Mouse (Mus musculus) stomach, embryonic 15.5 days (tissue): ENCODE measurements around the gene Arl4d. TPM values are rescaled to one million over a fixed set of nuclear protein-coding genes. Genes with fewer than 3 reads are reported as not detected.

Experiments used
- ATAC-seq: fragments of 200-750 bp; cut with Nextera tagmentation; 2 replicates; pipeline ENCODE4 v1.8.0; 2017; ENCODE audit warnings: low read depth, moderate number of reproducible peaks, moderate TSS enrichment; ENCODE audit not compliant: insufficient read depth, low FRiP score
- H3K27ac ChIP-seq: fragments of 300-500 bp; sonication (generic); 2 replicates; pipeline ENCODE4 v1.5.1; 2015; ENCODE audit warnings: mild to moderate bottlenecking, inconsistent platforms
- H3K27me3 ChIP-seq: fragments of 300-500 bp; sonication (generic); replicated peaks from 2 replicates; pipeline ENCODE4 v1.6.1; 2015; ENCODE audit warnings: inconsistent platforms
- H3K36me3 ChIP-seq: fragments of 300-500 bp; sonication (generic); 2 replicates; pipeline ENCODE4 v1.6.1; 2015; ENCODE audit warnings: inconsistent platforms
- H3K4me1 ChIP-seq: fragments of 300-500 bp; sonication (generic); 2 replicates; pipeline ENCODE4 v1.6.1; 2015; ENCODE audit warnings: inconsistent platforms
- H3K4me2 ChIP-seq: fragments of 300-500 bp; sonication (generic); 2 replicates; pipeline ENCODE4 v1.6.1; 2015; ENCODE audit warnings: mild to moderate bottlenecking, inconsistent platforms
- H3K4me3 ChIP-seq: fragments of 300-500 bp; sonication (generic); replicated peaks from 2 replicates; pipeline ENCODE4 v1.5.1; 2015; ENCODE audit warnings: inconsistent platforms
- H3K9ac ChIP-seq: fragments of 300-500 bp; sonication (generic); 2 replicates; pipeline ENCODE4 v1.6.1; 2015; ENCODE audit warnings: inconsistent platforms
- H3K9me3 ChIP-seq: fragments of 300-500 bp; sonication (generic); 2 replicates; pipeline ENCODE4 v1.6.1; 2016; ENCODE audit warnings: inconsistent platforms
- WGBS: fragments of 180-500 bp; shearing (Covaris S2); methylation state at CpG from one replicate; pipeline ENCODE4 v1.1.7; 2015; 5-methylcytosine and 5-hydroxymethylcytosine counted together
- polyA plus RNA-seq: library from polyadenylated mRNA; unstranded; fragments of >200 nt; fragmentation: Nextera tagmentation; extraction: Ambion mirVana; gene quantifications from 2 replicates; pipeline ENCODE4 v1.2.1, GENCODE M21; 2015

The Arl4d gene
- polyA plus RNA-seq, 1 experiment from 2014 or later = 7.7 TPM

DNA sequence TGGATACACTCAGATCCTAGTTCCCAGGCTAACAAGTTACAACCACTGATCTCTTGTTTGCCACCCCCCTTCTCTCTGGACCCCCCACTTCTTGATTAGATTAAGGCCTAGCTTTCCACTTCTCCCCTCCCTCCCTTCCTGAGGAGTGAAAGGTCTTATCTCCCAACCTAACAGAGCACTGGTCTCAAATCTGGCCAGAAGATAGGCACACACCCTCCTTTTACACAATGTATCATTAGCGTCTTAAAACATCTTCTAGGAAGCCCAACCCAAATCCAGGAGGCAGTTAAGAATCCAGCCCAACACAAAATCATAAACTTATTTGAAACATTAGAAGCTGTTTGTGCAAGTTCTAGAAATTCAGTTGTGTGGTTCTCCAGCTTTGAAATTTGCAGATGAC lies 5.0 kb downstream of the Arl4d start:
- Histone ChIP-seq H3K9me3 (no peaks in the 10 kb centered on the region), H3K4me2 (no peak overlapping the region), H3K9ac (no peak overlapping the region), H3K27ac (no peak overlapping the region), H3K4me3 (no peak overlapping the region), H3K4me1 (peaks cover 32% of the 10 kb centered on the region), H3K36me3 (no peaks in the 10 kb centered on the region), H3K27me3 (no peaks in the 10 kb centered on the region)
- ATAC-seq = no peak
- WGBS = 59% methylated on average over 1 of the region's 1 CpGs

- Histone ChIP-seq H3K9ac (no peak overlapping the region), H3K9me3 (no peaks in the 10 kb centered on the region), H3K27ac (no peak overlapping the region), H3K27me3 (no peaks in the 10 kb centered on the region), H3K4me3 (no peak overlapping the region), H3K4me1 (peaks cover 27% of the 10 kb centered on the region), H3K4me2 (no peak overlapping the region), H3K36me3 (no peaks in the 10 kb centered on the region)
- WGBS = 72% methylated on average over 4 of the region's 4 CpGs
- ATAC-seq = no peak
Measured at GRCm38 (mm10) chr11:101671255-101671654, 5.9 kb downstream of the Arl4d start.

DNA sequence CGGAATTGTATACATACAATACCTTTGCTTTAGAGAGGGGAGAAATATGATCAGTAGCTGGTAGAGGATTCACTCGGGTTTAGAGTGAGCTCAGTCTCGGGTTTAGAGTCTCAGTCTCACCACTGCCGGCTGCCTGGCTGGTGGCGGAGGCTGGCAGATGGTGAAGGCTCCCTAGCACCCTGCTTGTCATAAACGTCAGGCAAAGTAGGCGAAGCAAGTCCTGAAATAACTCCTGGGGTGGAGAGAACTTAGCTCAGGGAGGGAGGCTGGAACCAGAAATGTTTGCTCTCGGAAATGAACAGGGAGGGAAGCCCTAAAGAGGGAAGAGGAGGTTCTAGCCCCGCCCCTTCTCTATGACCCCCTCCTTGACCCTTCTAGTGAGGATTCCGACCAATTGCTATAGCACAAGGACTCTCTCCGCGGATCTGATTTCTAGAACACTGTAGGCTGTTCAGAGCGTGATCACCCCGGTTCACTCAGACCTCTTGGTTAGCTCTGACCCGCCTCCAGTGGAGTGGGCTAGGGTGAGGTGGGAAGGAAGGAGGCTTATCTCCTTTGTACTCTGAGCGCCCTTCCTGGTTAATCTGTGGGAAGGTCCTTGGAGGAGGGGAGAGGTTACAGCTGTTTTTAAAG lies 7.8 kb downstream of the Arl4d start:
- Histone ChIP-seq H3K27me3 (no peaks in the 10 kb centered on the region), H3K9me3 (no peaks in the 10 kb centered on the region), H3K9ac (no peak overlapping the region), H3K4me3 (no peak overlapping the region), H3K4me1 (peaks cover 16% of the 10 kb centered on the region), H3K4me2 (peak overlapping the region; percentile 27), H3K36me3 (no peaks in the 10 kb centered on the region), H3K27ac (peak overlapping the region; percentile 73; the same call in 1 of the 2 replicates)
- peak; percentile 53; the same call in 1 of the 2 replicates for ATAC-seq
- WGBS = 21% methylated on average over 16 of the region's 16 CpGs

DNA sequence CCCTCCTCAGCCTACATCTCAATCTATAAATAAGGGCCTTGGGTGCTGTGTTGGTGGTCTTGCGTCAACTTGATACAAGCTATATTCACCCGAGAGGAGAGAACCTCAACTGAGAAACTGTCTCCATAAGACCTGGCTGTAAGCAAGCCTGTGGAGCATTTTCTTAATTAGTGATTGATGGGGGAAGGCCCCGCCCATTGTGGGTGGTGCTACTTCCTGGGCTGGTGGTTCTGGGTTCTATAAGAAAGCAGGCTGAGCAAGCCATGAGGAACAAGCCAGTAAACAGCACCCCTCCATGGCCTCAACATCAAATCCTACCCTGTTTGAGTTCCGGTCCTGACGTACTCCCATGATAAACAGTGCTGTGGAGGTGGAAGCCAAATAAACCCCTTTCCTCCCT lies 8.8 kb downstream of the Arl4d start:
- Histone ChIP-seq H3K27me3 (no peaks in the 10 kb centered on the region), H3K4me2 (no peak overlapping the region), H3K4me3 (no peak overlapping the region), H3K9ac (no peak overlapping the region), H3K36me3 (no peaks in the 10 kb centered on the region), H3K4me1 (peaks cover 9% of the 10 kb centered on the region; the same call in 1 of the 2 replicates), H3K27ac (no peak overlapping the region), H3K9me3 (no peaks in the 10 kb centered on the region)
- WGBS = 90% methylated on average over 5 of the region's 5 CpGs
- no peak for ATAC-seq

GRCm38 (mm10) chr11:101675349-101675748 lies 10.0 kb downstream of the Arl4d start:
- Histone ChIP-seq H3K36me3 (no peaks in the 10 kb centered on the region), H3K27ac (no peak overlapping the region), H3K9me3 (no peaks in the 10 kb centered on the region)

GRCm38 (mm10) chr11:101677655-101678054 lies 12.3 kb downstream of the Arl4d start:
- 74% methylated on average over 12 of the region's 12 CpGs for WGBS

More at GRCm38 (mm10) chr11:101675349-101675748, 10.0 kb downstream of the Arl4d start:
- WGBS = 87% methylated on average over 4 of the region's 4 CpGs
- Histone ChIP-seq H3K4me3 (no peak overlapping the region), H3K4me2 (no peak overlapping the region), H3K4me1 (peaks cover 11% of the 10 kb centered on the region), H3K27me3 (no peaks in the 10 kb centered on the region), H3K9ac (no peak overlapping the region)
- no peak for ATAC-seq

GRCm38 (mm10) chr11:101678770-101679169 lies 13.4 kb downstream of the Arl4d start:
- Histone ChIP-seq H3K27ac (peak overlapping the region; percentile 11; the same call in 1 of the 2 replicates), H3K4me2 (no peak overlapping the region), H3K4me3 (no peak overlapping the region), H3K27me3 (no peaks in the 10 kb centered on the region), H3K4me1 (peaks cover 7% of the 10 kb centered on the region; the same call in 1 of the 2 replicates), H3K9me3 (no peaks in the 10 kb centered on the region), H3K9ac (no peak overlapping the region), H3K36me3 (no peaks in the 10 kb centered on the region)
- no peak for ATAC-seq
- WGBS = 64% methylated on average over 5 of the region's 5 CpGs

More at GRCm38 (mm10) chr11:101677655-101678054, 12.3 kb downstream of the Arl4d start:
- H3K4me3 ChIP-seq = no peak overlapping the region
- no peak for ATAC-seq
- H3K4me1 ChIP-seq = peaks cover 16% of the 10 kb centered on the region
- H3K36me3 ChIP-seq = no peaks in the 10 kb centered on the region
- no peak overlapping the region for H3K27ac ChIP-seq
- no peak overlapping the region for H3K9ac ChIP-seq
- H3K27me3 ChIP-seq = no peaks in the 10 kb centered on the region
- H3K4me2 ChIP-seq = no peak overlapping the region
- no peaks in the 10 kb centered on the region for H3K9me3 ChIP-seq

DNA sequence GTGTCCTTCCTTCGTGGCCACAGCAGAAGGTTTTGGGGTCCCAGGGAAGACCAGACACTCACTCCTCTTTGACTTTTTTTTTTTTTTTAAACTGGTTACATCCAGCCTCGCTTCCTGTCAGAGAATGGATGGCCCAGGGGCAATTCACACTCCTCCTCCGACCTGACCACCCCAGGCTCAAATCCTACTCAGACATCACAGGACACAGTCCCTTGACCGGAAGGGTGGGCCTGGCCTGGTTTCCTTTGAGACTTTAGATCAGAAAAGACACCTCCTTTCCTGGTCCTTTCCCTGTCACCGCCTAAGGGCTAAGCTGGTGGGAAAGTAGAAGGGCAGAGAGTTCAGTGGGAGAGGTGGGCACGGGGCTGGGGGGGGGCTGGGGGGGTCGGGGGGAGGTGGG lies 14.6 kb downstream of the Arl4d start:
- Histone ChIP-seq H3K4me2 (no peak overlapping the region), H3K9ac (no peak overlapping the region), H3K9me3 (no peaks in the 10 kb centered on the region), H3K4me1 (peaks cover 7% of the 10 kb centered on the region; the same call in 1 of the 2 replicates), H3K36me3 (no peaks in the 10 kb centered on the region), H3K27ac (no peak overlapping the region), H3K27me3 (no peaks in the 10 kb centered on the region), H3K4me3 (no peak overlapping the region)
- 45% methylated on average over 7 of the region's 7 CpGs for WGBS
- no peak for ATAC-seq

DNA sequence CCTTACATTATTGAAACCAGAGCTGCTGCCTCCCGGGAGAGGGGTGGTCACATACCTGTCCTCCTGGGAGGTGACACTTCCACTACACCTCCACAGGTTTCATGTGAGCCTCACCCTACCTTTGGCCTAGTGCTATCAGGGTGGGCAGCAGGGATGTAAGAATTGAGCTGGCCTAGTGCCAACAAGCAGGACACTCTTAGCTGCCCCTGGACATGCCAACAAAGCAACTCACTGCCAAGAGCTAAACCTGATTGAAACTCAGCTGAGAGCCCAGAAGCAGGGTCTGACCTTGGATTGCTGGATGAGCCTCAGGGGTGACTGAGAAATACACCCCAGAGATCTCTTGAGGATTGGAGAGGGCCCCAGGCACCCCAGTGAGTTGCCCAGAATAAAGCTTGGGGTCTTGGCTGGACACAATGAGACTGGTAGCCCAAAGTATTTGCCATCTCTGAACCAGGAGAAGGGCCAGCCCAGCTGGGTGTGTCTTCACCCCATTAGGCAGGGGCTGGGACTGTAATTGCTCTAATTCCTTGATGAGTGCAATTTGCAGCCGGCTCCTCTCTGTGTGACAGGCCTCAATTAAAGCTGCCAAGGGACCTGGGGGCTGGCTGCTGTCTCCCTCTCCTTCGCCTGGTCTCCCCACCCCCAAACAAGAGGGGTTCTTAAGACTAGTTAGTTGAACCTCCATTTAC lies 15.4 kb downstream of the Arl4d start:
- Histone ChIP-seq H3K4me1 (peaks cover 7% of the 10 kb centered on the region; the same call in 1 of the 2 replicates), H3K27me3 (no peaks in the 10 kb centered on the region), H3K27ac (no peak overlapping the region; the same call in 1 of the 2 replicates), H3K4me3 (no peak overlapping the region), H3K9ac (no peak overlapping the region), H3K4me2 (no peak overlapping the region), H3K36me3 (no peaks in the 10 kb centered on the region), H3K9me3 (no peaks in the 10 kb centered on the region)
- ATAC-seq = no peak
- WGBS = 57% methylated on average over 3 of the region's 3 CpGs

GRCm38 (mm10) chr11:101681968-101682367 lies 16.6 kb downstream of the Arl4d start:
- Histone ChIP-seq H3K4me2 (no peak overlapping the region), H3K27ac (no peak overlapping the region), H3K27me3 (no peaks in the 10 kb centered on the region), H3K9me3 (no peaks in the 10 kb centered on the region), H3K4me1 (peaks cover 7% of the 10 kb centered on the region; the same call in 1 of the 2 replicates), H3K4me3 (no peak overlapping the region), H3K9ac (no peak overlapping the region), H3K36me3 (no peaks in the 10 kb centered on the region)
- no peak for ATAC-seq
- WGBS = 88% methylated on average over 1 of the region's 1 CpGs

GRCm38 (mm10) chr11:101682410-101682960 lies 17.1 kb downstream of the Arl4d start:
- ATAC-seq = no peak
- peaks cover 9% of the 10 kb centered on the region for H3K4me1 ChIP-seq
- H3K36me3 ChIP-seq = no peaks in the 10 kb centered on the region
- H3K27me3 ChIP-seq = no peaks in the 10 kb centered on the region
- WGBS = 55% methylated on average over 7 of the region's 7 CpGs
- H3K4me3 ChIP-seq = no peak overlapping the region
- no peak overlapping the region for H3K9ac ChIP-seq
- H3K9me3 ChIP-seq = no peaks in the 10 kb centered on the region
- H3K4me2 ChIP-seq = no peak overlapping the region
- no peak overlapping the region for H3K27ac ChIP-seq
